Mouse (Mus musculus) layer of hippocampus, adult 2 months (tissue): ENCODE data around the gene Cd47. TPM values are rescaled to one million over a fixed set of nuclear protein-coding genes. Genes with fewer than 3 reads are reported as not detected.

Experiments
- DNase-seq, 2 experiments: peaks; one replicate each; pipeline ENCODE4 v3.0.0; 2022; ENCODE audit warnings: low spot score in 2 of 2
- H3K27ac ChIP-seq: fragments of 200-600 bp; 2 replicates; pipeline ENCODE4 v1.8.1; 2022
- H3K4me3 ChIP-seq: fragments of 200-600 bp; 2 replicates; pipeline ENCODE4 v1.8.1; 2022; ENCODE audit warnings: mild to moderate bottlenecking
- CTCF ChIP-seq: fragments of 200-600 bp; conservative IDR thresholded peaks from 2 replicates; pipeline ENCODE4 v1.8.1; 2022; ENCODE audit warnings: antibody characterized with exemption, mild to moderate bottlenecking, moderate library complexity
- total RNA-seq, 2 experiments: library from RNA; stranded (reverse); gene quantifications; 2 replicates each; pipeline ENCODE4 v1.2.3; 2021

The Cd47 gene
- total RNA-seq, 2 experiments from 2014 or later = 220 to 223 TPM

DNA sequence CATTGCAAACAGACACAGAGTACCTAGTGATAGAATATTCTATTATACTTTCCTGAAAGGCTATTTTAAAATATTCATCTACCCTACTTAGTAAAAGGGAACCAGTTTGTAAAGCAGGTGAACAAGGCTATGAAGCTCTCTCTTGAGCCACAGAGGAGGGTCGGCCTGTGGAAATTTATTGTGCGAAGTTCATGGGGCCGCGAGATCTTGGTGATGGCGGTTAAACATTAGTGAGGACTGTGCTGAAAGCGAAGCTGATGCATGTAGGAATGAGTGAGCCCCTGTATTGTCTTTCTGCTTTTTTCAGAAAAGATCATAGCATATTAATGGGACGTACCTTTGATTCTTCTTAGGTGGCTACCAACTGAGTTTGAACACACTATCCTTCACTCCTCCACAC is 147.3 kb downstream of the Cd47 start:
- TF ChIP-seq CTCF = no peak
- H3K4me3 ChIP-seq = no peak overlapping the region
- H3K27ac ChIP-seq = no peak overlapping the region
- no peak for DNase-seq

DNA sequence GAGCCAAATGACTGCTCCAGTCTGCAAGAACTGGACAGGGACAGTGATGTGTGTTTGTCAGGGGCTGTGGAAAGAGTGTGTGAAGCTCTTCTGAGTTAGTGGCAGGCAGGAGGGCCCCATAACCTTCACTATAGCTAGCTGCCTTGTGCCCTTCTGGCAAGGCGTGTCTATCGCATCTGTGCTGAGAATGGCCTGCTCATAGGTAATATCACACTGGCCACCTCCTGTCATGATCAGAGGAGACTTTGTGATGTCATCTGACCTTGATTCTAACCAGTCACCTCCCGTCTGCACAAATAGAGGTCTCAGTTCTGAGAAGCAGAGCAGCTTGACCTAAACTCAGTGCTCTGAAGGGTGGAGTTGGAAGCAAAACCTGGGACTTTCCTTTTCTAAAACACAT is 148.0 kb downstream of the Cd47 start:
- no peak for TF ChIP-seq CTCF
- no peak for DNase-seq
- no peak overlapping the region for H3K27ac ChIP-seq

DNA sequence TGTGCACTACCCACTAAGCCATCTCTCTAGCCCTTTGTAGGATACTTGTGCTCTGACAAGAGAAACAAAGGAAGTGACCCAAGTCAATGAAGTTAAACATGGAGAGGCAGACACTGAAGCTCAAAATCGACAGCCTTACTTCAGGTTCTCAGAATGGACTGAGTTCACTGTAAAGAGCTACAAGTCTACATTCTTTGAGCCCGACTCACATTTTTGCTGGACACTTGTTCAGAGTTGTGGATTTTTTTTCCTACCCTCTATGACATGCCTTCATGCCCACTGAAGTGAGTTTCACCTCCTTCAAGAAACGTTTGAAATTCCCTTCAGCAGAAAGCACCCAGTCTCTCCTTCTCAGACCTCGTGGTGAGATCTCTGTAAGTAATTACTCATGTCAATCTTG is 148.9 kb downstream of the Cd47 start:
- DNase-seq = no peak
- H3K4me3 ChIP-seq = no peak overlapping the region
- TF ChIP-seq CTCF = no peak
- H3K27ac ChIP-seq = no peak overlapping the region

More for the DNA sequence above, 148.0 kb downstream of the Cd47 start:
- no peak overlapping the region for H3K4me3 ChIP-seq

DNA sequence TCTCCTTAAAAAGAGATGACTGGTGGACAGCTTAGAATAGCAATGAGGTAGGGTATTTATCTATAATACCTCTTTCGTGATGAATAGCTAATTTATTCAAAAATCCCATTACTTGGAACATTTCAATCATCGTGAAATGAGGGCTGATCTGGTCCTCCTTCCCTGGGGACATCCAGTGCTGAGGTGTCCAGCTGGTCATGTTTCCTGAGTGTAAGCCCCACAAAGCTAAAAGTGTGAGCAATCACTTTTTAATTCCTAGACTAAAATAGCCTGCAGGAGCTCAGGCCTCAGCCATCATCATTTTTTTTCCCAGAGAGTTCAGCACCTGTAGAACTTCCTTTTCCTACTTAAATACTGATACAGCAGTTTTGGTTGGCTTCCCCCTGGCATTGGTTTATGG is 150.0 kb downstream of the Cd47 start:
- no peak for DNase-seq
- Histone ChIP-seq H3K4me3 (no peak overlapping the region), H3K27ac (no peak overlapping the region)
- no peak for TF ChIP-seq CTCF

DNA sequence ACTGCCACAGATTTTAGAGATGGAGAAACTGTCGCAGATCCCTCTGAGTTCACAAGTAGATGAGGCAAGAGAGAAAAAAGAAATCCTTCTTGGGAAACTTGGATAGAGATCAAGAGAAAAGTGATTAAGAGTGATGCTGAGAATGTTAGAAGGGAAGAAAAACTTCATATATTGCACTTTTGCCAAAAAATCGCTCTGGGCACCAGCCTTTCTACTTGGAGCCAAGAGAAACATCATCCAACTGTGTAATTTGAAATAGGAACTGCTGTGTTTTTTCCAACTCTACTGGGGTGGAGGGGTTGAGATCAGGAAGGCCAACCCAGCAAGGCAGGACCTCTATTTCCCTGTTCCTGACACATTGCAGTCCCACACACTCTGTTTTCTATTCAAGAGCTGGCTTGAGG is 151.0 kb downstream of the Cd47 start:
- TF ChIP-seq CTCF = no peak
- H3K4me3 ChIP-seq = no peak overlapping the region
- peak in 1 of 2 experiments; percentile 18 for DNase-seq
- no peak overlapping the region for H3K27ac ChIP-seq

DNA sequence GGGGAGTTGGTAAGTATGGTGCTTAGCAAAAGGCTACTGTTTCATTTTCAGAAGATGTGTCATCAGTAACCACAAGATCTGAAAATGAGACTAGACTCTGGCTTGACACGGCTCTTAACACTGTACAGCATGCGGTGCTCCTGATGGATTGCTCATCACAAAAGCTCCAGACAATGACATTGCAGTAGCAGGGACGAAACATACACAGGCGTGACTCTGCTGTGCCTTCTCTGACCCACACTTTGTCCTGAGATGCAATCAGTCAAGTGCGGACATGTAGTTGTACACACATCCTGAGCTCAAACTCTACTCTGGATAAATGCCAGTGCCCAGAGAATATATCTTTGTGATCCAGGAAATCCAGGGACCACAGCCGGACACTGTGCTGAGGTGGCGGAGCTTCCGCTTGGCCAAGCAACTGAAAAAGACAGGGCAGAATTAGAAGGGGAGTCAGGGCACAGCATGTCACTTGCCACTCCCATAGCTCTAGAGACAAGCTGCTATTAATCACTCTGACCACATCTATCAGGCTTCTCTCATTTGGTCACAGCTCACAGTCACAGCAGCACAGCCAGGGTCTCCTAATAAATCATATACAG is 151.7 kb downstream of the Cd47 start:
- Histone ChIP-seq H3K27ac (no peak overlapping the region), H3K4me3 (no peak overlapping the region)
- no peak for TF ChIP-seq CTCF
- DNase-seq = no peak

DNA sequence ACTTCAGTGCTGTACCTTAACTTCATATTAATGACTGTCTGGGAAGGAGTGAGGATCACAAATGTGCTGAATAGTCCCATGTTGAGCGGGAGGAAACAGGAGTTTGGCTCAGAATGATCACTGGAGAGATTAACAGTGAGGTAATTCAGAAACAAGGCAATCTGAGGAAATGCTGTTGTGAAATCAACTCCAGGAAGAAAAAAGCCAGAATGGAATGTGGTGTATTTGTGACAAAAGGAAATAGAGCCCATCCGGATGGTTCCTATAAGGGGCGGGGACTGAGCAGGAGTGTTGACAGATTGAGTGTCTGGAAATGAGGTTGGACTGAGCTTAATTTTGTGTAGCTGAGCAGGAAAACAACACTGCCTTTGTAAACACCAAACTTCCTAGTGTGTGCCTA is 153.5 kb downstream of the Cd47 start:
- Histone ChIP-seq H3K4me3 (no peak overlapping the region), H3K27ac (no peak overlapping the region)
- DNase-seq = no peak
- no peak for TF ChIP-seq CTCF

DNA sequence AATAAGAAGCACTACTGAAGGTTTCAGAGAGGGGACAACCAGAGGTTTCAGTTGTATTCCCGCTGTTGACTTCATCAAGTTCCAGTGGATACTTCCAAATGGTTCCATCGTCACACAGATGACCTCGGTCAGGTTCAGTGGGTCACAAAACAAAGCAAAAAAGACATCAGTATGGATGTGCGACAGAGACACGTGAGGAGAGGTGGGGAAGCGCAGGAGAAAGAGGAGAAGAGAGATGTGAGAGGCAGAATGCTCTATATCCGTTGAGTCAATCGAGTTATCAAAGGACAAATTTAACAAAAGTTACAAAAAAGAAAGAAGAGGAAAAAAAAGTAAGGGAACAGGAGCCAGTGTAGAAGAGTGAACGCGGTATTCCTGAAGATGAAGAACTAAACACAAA is 154.6 kb downstream of the Cd47 start:
- Histone ChIP-seq H3K4me3 (no peak overlapping the region), H3K27ac (no peak overlapping the region)
- no peak for TF ChIP-seq CTCF
- no peak for DNase-seq

DNA sequence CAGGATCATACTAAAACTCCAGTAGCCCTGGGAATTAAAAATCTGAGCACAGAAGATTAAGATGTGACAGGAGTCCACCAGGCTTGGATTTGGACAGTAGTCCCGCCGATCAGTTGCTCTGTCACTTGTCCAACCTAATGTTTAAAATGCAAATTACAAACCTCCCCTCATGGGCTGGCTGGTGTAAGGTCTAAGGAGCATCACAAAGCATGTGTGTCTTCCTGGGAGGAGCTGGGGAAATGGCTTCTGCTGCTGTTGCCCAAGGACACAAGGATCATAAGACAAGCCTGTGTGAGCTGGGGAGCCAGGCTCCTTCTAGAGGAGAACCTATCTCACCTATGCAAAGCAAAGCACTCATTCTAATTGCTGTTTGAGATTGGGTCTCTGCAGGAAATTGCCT is 155.0 kb downstream of the Cd47 start:
- H3K4me3 ChIP-seq = no peak overlapping the region
- TF ChIP-seq CTCF = no peak
- DNase-seq = no peak
- no peak overlapping the region for H3K27ac ChIP-seq

DNA sequence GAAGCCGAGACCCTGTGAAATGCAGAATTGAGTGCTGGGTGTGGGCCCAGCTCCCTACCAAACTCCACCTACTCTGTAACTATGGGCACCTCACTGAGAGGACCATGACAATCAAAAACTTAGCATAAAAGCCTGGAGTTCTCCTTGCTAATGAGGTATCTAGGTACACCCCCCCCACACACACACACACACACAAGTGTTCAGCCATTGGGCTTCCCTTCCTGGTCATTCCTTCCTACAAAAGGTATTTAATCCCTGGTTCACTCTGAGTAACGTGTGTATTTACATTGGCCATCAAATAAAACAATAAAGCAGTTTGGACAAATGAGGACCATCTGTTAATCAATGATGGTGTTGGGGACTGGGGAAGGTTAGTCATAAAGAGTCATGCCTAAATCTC is 155.6 kb downstream of the Cd47 start:
- DNase-seq = no peak
- TF ChIP-seq CTCF = no peak
- Histone ChIP-seq H3K27ac (no peak overlapping the region), H3K4me3 (no peak overlapping the region)

DNA sequence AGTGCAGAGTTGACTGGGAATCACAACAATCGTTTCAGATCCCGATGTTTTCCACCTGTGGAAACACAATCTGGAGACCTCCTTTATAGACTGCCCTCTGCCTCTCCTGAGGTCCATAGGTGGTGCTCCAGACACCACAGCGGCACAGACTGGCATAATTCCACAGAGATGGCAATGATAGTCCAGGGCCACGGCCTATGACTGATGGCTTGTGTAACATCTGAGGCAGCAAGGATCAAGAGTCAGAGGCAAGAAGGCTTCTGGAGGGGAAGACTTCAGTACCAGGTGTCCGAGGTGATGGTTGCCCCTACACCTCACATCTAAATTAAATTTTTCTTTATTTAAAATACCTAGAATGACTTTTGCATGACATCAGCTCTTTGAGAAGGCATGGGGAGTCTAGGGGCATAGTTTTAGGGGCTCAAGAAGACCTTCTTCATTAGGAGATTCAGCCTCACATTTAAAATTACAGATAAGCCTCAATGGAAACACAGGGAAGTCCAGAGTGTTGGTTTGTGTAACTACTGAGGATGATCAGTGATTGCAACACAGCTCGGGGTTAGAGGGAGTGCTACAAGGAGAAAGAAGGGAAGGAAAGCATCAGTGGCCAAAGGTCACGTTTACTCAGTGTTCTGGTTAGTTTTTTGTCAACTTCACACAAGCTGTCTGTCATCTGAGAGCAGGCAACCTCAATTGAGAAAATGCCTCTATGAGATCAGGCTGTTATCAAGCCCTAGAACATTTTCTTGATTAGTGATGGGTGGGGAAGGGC is 156.4 kb downstream of the Cd47 start:
- no peak for DNase-seq
- TF ChIP-seq CTCF = no peak
- H3K4me3 ChIP-seq = no peak overlapping the region
- no peak overlapping the region for H3K27ac ChIP-seq

DNA sequence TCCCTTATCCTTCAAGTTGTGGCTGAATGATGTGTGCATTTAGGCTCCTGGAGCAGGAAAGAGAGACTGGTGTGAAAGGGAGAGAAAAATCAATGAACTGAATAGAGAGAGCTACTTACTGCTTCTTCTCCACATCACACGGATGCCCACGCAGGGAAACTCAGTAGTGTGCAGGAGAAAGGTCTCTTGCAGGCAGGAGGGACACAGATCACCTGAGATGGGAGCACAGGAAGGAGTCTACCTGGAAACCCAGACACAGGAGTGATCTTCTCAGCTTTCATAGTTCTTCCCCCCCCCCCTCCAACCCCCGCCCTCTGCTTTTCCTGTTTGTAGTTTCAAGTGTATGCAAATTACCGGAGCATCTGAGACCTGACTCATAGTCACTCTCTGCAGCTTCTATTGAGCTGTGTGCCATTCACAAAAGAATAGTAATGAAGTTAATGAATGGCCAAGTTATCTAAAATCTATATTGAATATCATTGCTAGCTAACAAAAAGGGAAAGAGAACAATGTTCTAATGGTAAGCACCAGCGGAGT is 158.6 kb downstream of the Cd47 start:
- Histone ChIP-seq H3K4me3 (no peak overlapping the region), H3K27ac (no peak overlapping the region)
- no peak for DNase-seq
- TF ChIP-seq CTCF = no peak

DNA sequence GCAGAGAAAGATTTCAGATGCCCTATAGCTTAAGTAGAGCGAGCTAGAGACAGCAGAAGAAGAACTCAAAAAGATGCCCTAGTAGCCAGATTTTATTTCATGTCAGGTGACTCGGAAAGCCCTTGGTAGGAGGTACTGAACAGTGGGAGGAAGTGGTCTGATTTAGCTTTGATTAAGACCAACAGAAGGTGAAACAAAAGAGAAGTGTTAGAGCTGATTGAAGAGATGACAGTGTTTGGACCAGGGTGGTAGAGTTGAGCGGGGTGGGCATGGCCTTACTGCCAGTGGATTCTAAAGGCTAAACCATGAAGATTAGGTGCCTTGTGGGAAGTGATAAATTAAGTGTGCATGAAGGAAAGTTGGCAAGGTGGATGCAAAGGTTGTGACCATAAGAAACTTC is 162.0 kb downstream of the Cd47 start:
- no peak for DNase-seq
- H3K27ac ChIP-seq = no peak overlapping the region
- TF ChIP-seq CTCF = no peak
- no peak overlapping the region for H3K4me3 ChIP-seq
